Mouse (Mus musculus) heart, adult 2 months (tissue): ENCODE measurements around the gene Jazf1.

ENCODE experiments used
- CTCF ChIP-seq: fragments of 200-600 bp; IDR thresholded peaks from 2 replicates; pipeline ENCODE4 v1.8.1; 2022; ENCODE audit warnings: antibody characterized with exemption, mild to moderate bottlenecking, moderate library complexity
- POLR2A ChIP-seq: fragments of 200-500 bp; IDR thresholded peaks from 2 replicates; pipeline ENCODE4 v1.6.1; 2011; ENCODE audit warnings: mild to moderate bottlenecking, low read depth, low read length, control low read depth; ENCODE audit not compliant: insufficient read depth

DNA sequence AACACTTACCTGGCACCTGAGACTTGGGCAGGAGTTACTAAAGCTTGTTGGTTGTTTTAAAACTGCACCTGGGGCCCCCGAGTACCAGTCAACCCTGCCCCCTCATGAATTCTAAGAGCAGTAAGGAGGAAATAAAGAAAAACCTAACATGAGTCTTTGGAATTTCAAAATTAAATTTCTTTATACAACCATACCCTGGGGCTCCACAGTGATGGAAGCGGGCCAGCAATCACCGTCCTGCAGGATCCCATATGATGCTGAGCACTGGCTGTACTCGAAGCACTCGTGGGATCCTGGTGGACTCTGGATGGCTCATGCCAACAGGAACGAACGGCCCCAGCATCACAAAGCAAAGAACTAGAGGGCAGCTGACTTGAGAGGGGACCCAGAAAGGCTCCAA, 149.0 kb downstream of the Jazf1 start:
- TF ChIP-seq CTCF = no peak
- no peak for TF ChIP-seq POLR2A
